Mouse (Mus musculus) CH12.LX (cell line): ENCODE data around the gene B3gnt2. TPM values are rescaled to one million over a fixed set of nuclear protein-coding genes. Genes with fewer than 3 reads are reported as not detected.

Source experiments
- DNase-seq: peaks from one replicate; pipeline ENCODE4 v3.0.0-alpha.2; 2013; ENCODE audit errors: extremely low read depth
- H3K27ac ChIP-seq: 2 replicates; pipeline ENCODE4 v1.5.1; 2012; ENCODE audit warnings: low read depth, mild to moderate bottlenecking, control low read depth, moderate library complexity; ENCODE audit not compliant: insufficient read depth
- H3K27me3 ChIP-seq: replicated peaks from 2 replicates; pipeline ENCODE3; 2012; ENCODE audit warnings: inconsistent platforms
- H3K36me3 ChIP-seq, 2 experiments: replicated peaks in 1 of 2; 2 replicates each; pipeline versions ENCODE3 to v1.6.1; 2012; ENCODE audit warnings: inconsistent platforms in 1 of 2, low read length in 1 of 2, mild to moderate bottlenecking in 1 of 2, mixed read lengths in 1 of 2, moderate library complexity in 1 of 2; ENCODE audit not compliant: control insufficient read depth in 1 of 2, insufficient read depth in 1 of 2
- H3K4me1 ChIP-seq, 2 experiments: 2 replicates each; pipeline ENCODE4 v1.6.1; 2012; ENCODE audit warnings: inconsistent platforms in 1 of 2, moderate library complexity in 1 of 2; ENCODE audit not compliant: insufficient read depth in 2 of 2, control insufficient read depth in 1 of 2
- H3K4me2 ChIP-seq: 2 replicates; pipeline ENCODE4 v1.6.1; 2012; ENCODE audit warnings: low read depth, mild to moderate bottlenecking, control low read depth; ENCODE audit not compliant: poor library complexity, insufficient read depth, severe bottlenecking
- H3K4me3 ChIP-seq, 3 experiments: fragments of 150-350 bp in 1 of 3; sonication (generic) in 1 of 3; replicated peaks in 1 of 3; 2 replicates each; pipeline versions ENCODE3 to v1.5.1; 2011 to 2012; ENCODE audit warnings: low read depth in 2 of 3, low read length in 2 of 3, mild to moderate bottlenecking in 2 of 3, moderate library complexity in 2 of 3, control low read depth in 1 of 3, improper control_type of control experiment in 1 of 3, inconsistent platforms in 1 of 3, mixed read lengths in 1 of 3; ENCODE audit not compliant: poor library complexity in 1 of 3
- H3K79me2 ChIP-seq: replicated peaks from 2 replicates; pipeline ENCODE4 v1.6.1; 2012; ENCODE audit warnings: mild to moderate bottlenecking, moderate library complexity; ENCODE audit not compliant: control insufficient read depth, poor library complexity, insufficient read depth, severe bottlenecking; ENCODE audit errors: extremely low read depth
- H3K9ac ChIP-seq: 2 replicates; pipeline ENCODE4 v1.6.1; 2012; ENCODE audit warnings: low read depth, mild to moderate bottlenecking, control low read depth, moderate library complexity; ENCODE audit not compliant: insufficient read depth
- H3K9me3 ChIP-seq: replicated peaks from 2 replicates; pipeline ENCODE3; 2012; ENCODE audit warnings: low read length, inconsistent platforms, mixed read lengths
- CTCF ChIP-seq, 2 experiments: IDR thresholded peaks in 1 of 2; conservative IDR thresholded peaks in 1 of 2; 2 replicates each; pipeline ENCODE4 v1.5.1; 2011 to 2012; ENCODE audit warnings: low read depth in 2 of 2, low read length in 2 of 2, improper control_type of control experiment in 1 of 2, inconsistent platforms in 1 of 2, mild to moderate bottlenecking in 1 of 2, moderate library complexity in 1 of 2
- E2F4 ChIP-seq: IDR thresholded peaks from 2 replicates; pipeline ENCODE4 v1.6.1; 2011; ENCODE audit warnings: low read depth, low read length, improper control_type of control experiment; ENCODE audit not compliant: insufficient replicate concordance
- ELF1 ChIP-seq: IDR thresholded peaks from 2 replicates; pipeline ENCODE4 v1.6.1; 2014; ENCODE audit warnings: low read depth, mild to moderate bottlenecking, inconsistent platforms, low read length, improper control_type of control experiment
- ETS1 ChIP-seq: conservative IDR thresholded peaks from 2 replicates; pipeline ENCODE4 v1.6.1; 2012; ENCODE audit warnings: low read depth, mild to moderate bottlenecking, inconsistent platforms, low read length, improper control_type of control experiment, moderate library complexity
- GABPA ChIP-seq: IDR thresholded peaks from 2 replicates; pipeline ENCODE4 v1.6.1; 2012; ENCODE audit warnings: low read depth, low read length, improper control_type of control experiment, inconsistent platforms; ENCODE audit not compliant: insufficient replicate concordance
- IRF4 ChIP-seq: IDR thresholded peaks from 2 replicates; pipeline ENCODE4 v1.6.1; 2014; ENCODE audit warnings: low read depth, mild to moderate bottlenecking, inconsistent platforms, low read length, improper control_type of control experiment
- JUND ChIP-seq: conservative IDR thresholded peaks from 2 replicates; pipeline ENCODE4 v1.6.1; 2011; ENCODE audit warnings: low read depth, low read length, improper control_type of control experiment
- KAT2A ChIP-seq: IDR thresholded peaks from 2 replicates; pipeline ENCODE4 v1.6.1; 2012; ENCODE audit warnings: low read length, improper control_type of control experiment, inconsistent platforms; ENCODE audit not compliant: insufficient replicate concordance
- MAFK ChIP-seq: IDR thresholded peaks from 2 replicates; pipeline ENCODE4 v1.6.1; 2011; ENCODE audit warnings: low read length, improper control_type of control experiment; ENCODE audit not compliant: insufficient replicate concordance
- MEF2A ChIP-seq: IDR thresholded peaks from 2 replicates; pipeline ENCODE4 v1.6.1; 2014; ENCODE audit warnings: low read depth, mild to moderate bottlenecking, inconsistent platforms, low read length, improper control_type of control experiment, borderline replicate concordance
- MYC ChIP-seq: IDR thresholded peaks from 2 replicates; pipeline ENCODE4 v1.6.1; 2011; ENCODE audit warnings: low read depth, mild to moderate bottlenecking, improper control_type of control experiment, low read length
- NELFE ChIP-seq: IDR thresholded peaks from 2 replicates; pipeline ENCODE4 v1.6.1; 2011; ENCODE audit warnings: low read depth, low read length, improper control_type of control experiment
- NRF1 ChIP-seq: IDR thresholded peaks from 2 replicates; pipeline ENCODE4 v1.6.1; 2014; ENCODE audit warnings: low read depth, mild to moderate bottlenecking, inconsistent platforms, low read length, improper control_type of control experiment, moderate library complexity
- PAX5 ChIP-seq: IDR thresholded peaks from 2 replicates; pipeline ENCODE4 v1.6.1; 2012; ENCODE audit warnings: low read length, inconsistent platforms, mixed read lengths
- POLR2A ChIP-seq: IDR thresholded peaks from 2 replicates; pipeline ENCODE4 v1.6.1; 2011; ENCODE audit warnings: low read depth, mild to moderate bottlenecking, improper control_type of control experiment, low read length
- POLR2AphosphoS2 ChIP-seq: IDR thresholded peaks from 2 replicates; pipeline ENCODE4 v1.6.1; 2011; ENCODE audit warnings: low read depth, low read length, improper control_type of control experiment
- TBP ChIP-seq: conservative IDR thresholded peaks from 2 replicates; pipeline ENCODE4 v1.6.1; 2011; ENCODE audit warnings: low read depth, low read length, improper control_type of control experiment
- TCF12 ChIP-seq: IDR thresholded peaks from 2 replicates; pipeline ENCODE4 v1.6.1; 2014; ENCODE audit warnings: low read depth, mild to moderate bottlenecking, inconsistent platforms, low read length, improper control_type of control experiment
- UBTF ChIP-seq: IDR thresholded peaks from 2 replicates; pipeline ENCODE4 v1.6.1; 2012; ENCODE audit warnings: low read depth, mild to moderate bottlenecking, inconsistent platforms, low read length, improper control_type of control experiment, moderate library complexity
- USF2 ChIP-seq: conservative IDR thresholded peaks from 2 replicates; pipeline ENCODE4 v1.6.1; 2011; ENCODE audit warnings: low read depth, low read length, improper control_type of control experiment
- ZC3H11A ChIP-seq: IDR thresholded peaks from 2 replicates; pipeline ENCODE4 v1.6.1; 2012; ENCODE audit warnings: low read depth, mild to moderate bottlenecking, inconsistent platforms, low read length, improper control_type of control experiment
- ZKSCAN1 ChIP-seq: IDR thresholded peaks from 2 replicates; pipeline ENCODE4 v1.6.1; 2012; ENCODE audit warnings: low read depth, inconsistent platforms, low read length, improper control_type of control experiment, borderline replicate concordance
- ZMIZ1 ChIP-seq: IDR thresholded peaks from 2 replicates; pipeline ENCODE4 v1.6.1; 2012; ENCODE audit warnings: low read depth, mild to moderate bottlenecking, inconsistent platforms, low read length, improper control_type of control experiment
- dilution Hi-C: fragments of 300-500 bp; cut with MboI; formaldehyde crosslinking; loops from 2 replicates; pipeline ENCODE4 v1.14.3; 2020; ENCODE audit warnings: low sequenced_read_pairs; ENCODE audit not compliant: extremely low pct_unique_long_range_greater_than_20kb, extremely low pct_ligation_motif_present
- in situ Hi-C: fragments of 300-500 bp; cut with MboI; formaldehyde crosslinking; loops from 3 replicates; pipeline ENCODE4 v1.14.3; 2019; ENCODE audit warnings: low sequenced_read_pairs, low pct_ligation_motif_present, low pct_unique_long_range_greater_than_20kb, mixed read lengths
- polyA plus RNA-seq: library from polyadenylated mRNA; unstranded; fragments of >175 nt; gene quantifications from 2 replicates; pipeline ENCODE4 v1.2.1, GENCODE M21; 2012; ENCODE audit warnings: low read depth; ENCODE audit not compliant: insufficient read length
- total RNA-seq, 2 experiments: library from RNA; depleted of rRNA; stranded (reverse); fragments of 300-350 nt in 1 of 2; fragments of >200 nt in 1 of 2; gene quantifications; 2 replicates each; pipeline ENCODE4 v1.2.3; 2012 to 2014

Gene B3gnt2
- total and polyA plus RNA-seq, 3 experiments = 74.6 to 96.0 (median 75.2) TPM

DNA sequence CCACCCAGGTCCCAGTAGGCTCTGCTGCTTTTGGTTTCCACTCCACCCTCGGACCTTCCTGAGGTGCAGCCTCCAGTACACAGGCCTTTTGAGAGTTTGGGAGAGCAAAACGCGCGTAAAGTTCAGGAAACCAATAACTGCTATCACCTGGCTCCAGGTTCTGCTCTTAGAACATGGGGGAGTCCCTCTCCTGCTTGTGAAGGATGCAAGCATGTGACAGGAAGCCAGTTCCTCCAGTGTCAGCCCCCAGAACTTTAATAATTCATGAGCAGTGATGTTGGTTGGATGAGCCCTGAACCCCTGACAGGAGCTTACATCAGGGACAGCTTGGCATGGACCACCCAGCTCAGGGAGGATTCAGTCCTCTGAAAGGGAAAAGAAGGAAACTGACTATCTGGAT lies 18.9 kb upstream of the B3gnt2 start (continued):
- no peak for TF ChIP-seq TCF12
- no peak for TF ChIP-seq NRF1

DNA sequence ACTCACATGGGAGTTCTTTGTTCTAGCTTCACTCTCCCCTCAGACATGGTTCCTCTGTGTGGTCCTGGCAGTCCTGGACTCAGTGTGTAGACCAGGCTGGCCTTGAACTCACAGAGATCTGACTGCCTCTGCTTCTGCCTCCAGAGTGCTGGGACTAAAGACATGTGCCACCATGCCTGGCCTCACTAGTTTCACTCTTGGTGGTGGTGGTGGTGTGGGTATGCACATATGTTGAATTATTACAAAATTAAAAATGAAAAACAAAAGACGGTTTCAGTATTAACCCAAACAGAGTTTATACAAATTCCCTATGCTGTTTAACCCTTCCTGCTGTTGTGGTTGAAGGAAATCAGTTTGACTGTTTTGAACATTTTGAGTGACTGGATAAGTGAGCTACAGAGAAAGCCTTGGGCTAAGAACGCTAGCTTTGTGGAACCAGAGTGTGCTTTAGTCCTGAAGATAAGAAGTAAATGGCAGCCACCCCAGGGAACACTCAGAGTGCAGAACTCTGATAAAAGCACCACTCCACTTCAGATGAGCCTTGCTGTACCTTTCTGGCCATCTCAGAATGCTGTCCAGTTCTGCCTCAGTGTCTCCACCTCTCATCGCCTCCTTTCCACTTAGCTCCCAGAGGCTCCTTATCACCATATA lies 16.0 kb upstream of the B3gnt2 start:
- no peak overlapping the region for H3K4me2 ChIP-seq
- H3K27me3 ChIP-seq = no peaks in the 10 kb centered on the region
- no peaks in the 10 kb centered on the region for H3K9me3 ChIP-seq
- H3K79me2 ChIP-seq = no peaks in the 10 kb centered on the region
- H3K36me3 ChIP-seq = peaks cover 0 to 1% of the 10 kb centered on the region in 2 experiments
- in situ Hi-C loops = no loop called here
- no peak overlapping the region for H3K9ac ChIP-seq
- no peak overlapping the region for H3K4me3 ChIP-seq
- TF ChIP-seq PAX5 = no peak
- no peak for TF ChIP-seq USF2
- TF ChIP-seq ZKSCAN1 = no peak
- no peak for TF ChIP-seq GABPA
- TF ChIP-seq ELF1 = no peak
- TF ChIP-seq TBP = peak; percentile 76; the same call in 1 of the 2 replicates
- no peak for DNase-seq
- H3K4me1 ChIP-seq = peaks cover 23 to 74% of the 10 kb centered on the region in 2 experiments
- dilution Hi-C loops = no loop called here
- no peak overlapping the region for H3K27ac ChIP-seq

DNA sequence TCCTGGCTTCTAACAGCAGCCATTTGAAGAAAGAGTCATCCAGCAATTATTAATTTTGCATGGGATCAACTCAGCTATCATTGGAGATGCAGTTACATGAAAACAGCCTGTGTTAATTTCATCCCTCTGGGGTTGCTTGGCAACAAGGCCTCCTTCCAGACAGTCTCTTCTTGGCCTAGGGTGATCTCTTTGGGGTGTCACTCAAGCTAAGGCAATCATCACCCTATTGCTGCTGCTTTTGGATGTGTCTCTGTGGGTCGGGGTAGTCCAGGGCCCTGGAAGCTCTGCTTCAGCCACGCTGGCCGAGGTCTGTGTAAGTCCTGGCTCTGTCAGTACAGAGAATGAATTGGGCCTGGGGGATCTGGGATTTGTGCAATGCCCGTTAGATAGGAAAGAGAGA lies 14.5 kb upstream of the B3gnt2 start:
- Histone ChIP-seq H3K4me3 (no peak overlapping the region), H3K4me1 (peaks cover 26 to 73% of the 10 kb centered on the region in 2 experiments), H3K27ac (no peak overlapping the region), H3K36me3 (peaks cover 0 to 1% of the 10 kb centered on the region in 2 experiments), H3K9me3 (no peaks in the 10 kb centered on the region), H3K79me2 (no peaks in the 10 kb centered on the region), H3K9ac (no peak overlapping the region), H3K27me3 (no peaks in the 10 kb centered on the region), H3K4me2 (no peak overlapping the region)
- dilution Hi-C loops = no loop called here
- in situ Hi-C loops = no loop called here
- no peak for DNase-seq
- TF ChIP-seq ZC3H11A (no peak), JUND (no peak), GABPA (no peak), ETS1 (no peak), ZMIZ1 (no peak), UBTF (no peak), CTCF (conservative IDR thresholded peaks at IDR 0.05 in 1 of 2, IDR thresholded peaks at IDR 0.05 in 1 of 2; ENCODE audit: low read depth in 2 of 2, low read length in 2 of 2) (no peak), IRF4 (no peak), TCF12 (no peak), POLR2AphosphoS2 (no peak), E2F4 (no peak), NELFE (no peak), MAFK (no peak), MYC (no peak), ZKSCAN1 (no peak), POLR2A (no peak), KAT2A (no peak), USF2 (no peak), MEF2A (no peak)
